Mouse (Mus musculus) gastrocnemius, postnatal 14 days (tissue): ENCODE measurements at regions not wholly inside any gene's neighbourhood (a gene's known extent, or its start where the extent isn't known, plus 50 kb on each side); places are given as distances from the start of the nearest gene placed in this dataset.

ENCODE experiments used
- DNase-seq: peaks from one replicate; pipeline ENCODE4 v3.0.0; 2021; ENCODE audit warnings: mixed read lengths
- intact Hi-C: fragments of 180-260 bp; cut with DNase I; formaldehyde crosslinking; loops from one replicate; pipeline ENCODE4 v1.15.1; 2025; ENCODE audit warnings: low total_unique reads

DNA sequence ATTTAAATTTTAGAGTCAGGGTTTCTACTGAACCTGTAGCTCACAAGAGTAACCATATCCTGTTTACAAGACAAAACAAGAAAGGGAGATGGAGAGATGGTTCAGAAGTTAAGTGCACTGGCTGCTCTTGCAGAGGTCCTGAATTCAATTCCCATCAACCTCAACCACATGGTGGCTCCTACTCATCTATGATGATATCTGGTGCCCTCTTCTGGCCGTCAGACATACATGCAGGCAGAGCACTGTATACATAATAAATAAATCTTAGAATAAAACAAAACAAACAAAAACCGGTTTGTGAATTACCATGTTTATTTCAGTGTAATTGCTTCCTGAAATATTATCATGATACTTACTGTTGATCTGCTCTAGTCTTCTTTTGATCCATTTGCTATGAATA lies 845.4 kb downstream of the Pcdh18 start:
- intact Hi-C loops = no loop called here
- no peak for DNase-seq

DNA sequence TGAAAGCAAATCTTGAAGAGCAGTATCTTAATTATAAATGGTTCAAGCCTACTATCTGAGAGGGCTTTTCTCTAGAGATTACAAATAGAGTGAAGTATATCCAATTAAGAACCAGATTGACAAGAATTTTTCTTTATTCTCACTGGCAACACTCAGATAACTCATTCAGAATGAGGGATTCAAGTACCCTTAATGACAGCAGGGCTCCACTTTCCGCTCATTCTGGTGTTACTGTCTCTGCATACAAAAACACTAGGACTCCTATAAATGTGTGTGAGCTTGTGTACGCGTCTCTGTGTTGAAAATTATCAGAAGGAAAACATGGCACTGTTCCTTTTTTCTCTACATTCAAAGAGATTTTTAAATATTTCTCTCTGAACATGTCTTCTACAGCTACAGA lies 866.7 kb downstream of the Pcdh18 start:
- DNase-seq = no peak
- intact Hi-C loops = no loop called here

DNA sequence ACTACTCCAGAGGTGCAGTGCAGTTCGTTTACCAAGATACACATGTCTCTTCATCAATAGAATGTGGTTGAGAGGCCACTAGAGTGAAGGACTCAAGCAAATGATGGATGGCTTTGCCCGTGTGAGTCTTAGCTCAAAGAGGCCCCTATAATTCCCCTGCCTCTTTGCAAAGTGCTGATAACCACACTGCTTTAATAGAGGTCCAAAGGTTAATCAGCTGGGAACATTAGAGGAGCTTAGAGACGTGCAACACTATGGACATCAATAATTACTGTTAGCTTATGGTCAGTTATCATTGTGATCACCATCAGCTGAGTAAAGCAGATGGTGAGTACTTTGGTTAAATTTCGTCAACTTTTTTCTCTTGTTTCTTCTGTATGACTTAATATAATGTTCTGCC lies 869.2 kb downstream of the Pcdh18 start:
- DNase-seq = no peak
- intact Hi-C loops = no loop called here

- no peak for DNase-seq
- intact Hi-C loops = no loop called here
Measured at GRCm38 (mm10) chr3:48869527-48869926, 887.6 kb downstream of the Pcdh18 start.

GRCm38 (mm10) chr3:48846049-48846653 lies 911.0 kb downstream of the Pcdh18 start:
- intact Hi-C loops = no loop called here
- peak; percentile 24 for DNase-seq

GRCm38 (mm10) chr3:48840692-48841091 lies 916.4 kb downstream of the Pcdh18 start:
- intact Hi-C loops = no loop called here

GRCm38 (mm10) chr3:48823360-48823759 lies 933.8 kb downstream of the Pcdh18 start:
- intact Hi-C loops = no loop called here
- no peak for DNase-seq

More at GRCm38 (mm10) chr3:48840692-48841091, 916.4 kb downstream of the Pcdh18 start:
- no peak for DNase-seq

GRCm38 (mm10) chr3:48804398-48804797 lies 952.7 kb downstream of the Pcdh18 start:
- intact Hi-C loops = no loop called here

GRCm38 (mm10) chr3:48771709-48772108 lies 985.4 kb downstream of the Pcdh18 start:
- intact Hi-C loops = no loop called here
- DNase-seq = no peak

More at GRCm38 (mm10) chr3:48804398-48804797, 952.7 kb downstream of the Pcdh18 start:
- DNase-seq = no peak
